Mouse (Mus musculus) right cerebral cortex, postnatal 36 days (tissue): ENCODE data around the gene Hist1h2bb.
"Not testable (repeated sequence)": the region's sequence is repeated elsewhere in the genome, so short reads cannot be mapped to it uniquely, and the experiment has no call there.

Source experiments
- DNase-seq, 2 experiments: peaks; one replicate each; pipeline ENCODE4 v3.0.0; 2022; ENCODE audit warnings: low spot score in 2 of 2, mixed read lengths in 1 of 2

Gene Hist1h2bb

GRCm38 (mm10) chr13:23746201-23747080 is at the start of gene Hist1h2bb:
TSS of gene Hist1h2bb (plus strand) at chr13:23746734.
- DNase-seq, result peak; percentile 53 to 76

- no peak for DNase-seq
These were observed 48.8 kb upstream of the Hist1h2bb start for GRCm38 (mm10) chr13:23697491-23698299.

GRCm38 (mm10) chr13:23698300-23698693 is 48.2 kb upstream of the Hist1h2bb start, which contains the start of gene Hist1h4c:
TSS of gene Hist1h4c (minus strand) at chr13:23698454.
- DNase-seq, result peak; percentile 95 to 97

GRCm38 (mm10) chr13:23698996-23699395 is 47.5 kb upstream of the Hist1h2bb start:
- DNase-seq, result no peak

- no peak for DNase-seq
These were observed 46.8 kb upstream of the Hist1h2bb start for GRCm38 (mm10) chr13:23699767-23700166.

- DNase-seq, result peak; percentile 47 to 48
These were observed 45.6 kb upstream of the Hist1h2bb start for GRCm38 (mm10) chr13:23700786-23701520.

- no peak for DNase-seq
These were observed 44.3 kb upstream of the Hist1h2bb start for GRCm38 (mm10) chr13:23702220-23702619.

- DNase-seq, result not testable (repeated sequence)
These were observed 43.7 kb upstream of the Hist1h2bb start for GRCm38 (mm10) chr13:23702801-23703200.

GRCm38 (mm10) chr13:23705751-23706356 is 40.7 kb upstream of the Hist1h2bb start:
- no peak for DNase-seq

- DNase-seq, result no peak
These were observed 39.8 kb upstream of the Hist1h2bb start for GRCm38 (mm10) chr13:23706771-23707170.

GRCm38 (mm10) chr13:23708041-23708440 is 38.5 kb upstream of the Hist1h2bb start:
- no peak for DNase-seq

- no peak for DNase-seq
These were observed 37.9 kb upstream of the Hist1h2bb start for GRCm38 (mm10) chr13:23708654-23709053.

GRCm38 (mm10) chr13:23709714-23710373 is 36.7 kb upstream of the Hist1h2bb start:
- DNase-seq, result no peak

GRCm38 (mm10) chr13:23710374-23711089 is 36.0 kb upstream of the Hist1h2bb start, which contains the start of gene Hfe:
TSS of gene Hfe (minus strand) at chr13:23710854.
- DNase-seq, result no peak

GRCm38 (mm10) chr13:23716261-23717042 is 30.1 kb upstream of the Hist1h2bb start:
- no peak for DNase-seq

GRCm38 (mm10) chr13:23717176-23717575 is 29.4 kb upstream of the Hist1h2bb start:
- DNase-seq, result no peak

- DNase-seq, result not testable (repeated sequence)
These were observed 28.8 kb upstream of the Hist1h2bb start for GRCm38 (mm10) chr13:23717593-23718245.

GRCm38 (mm10) chr13:23724239-23724638 is 22.3 kb upstream of the Hist1h2bb start:
- no peak for DNase-seq

GRCm38 (mm10) chr13:23725213-23725612 is 21.3 kb upstream of the Hist1h2bb start:
- no peak for DNase-seq
